14 mouse cellular contexts compared by ENCODE assay signal in the genomic region with DNA sequence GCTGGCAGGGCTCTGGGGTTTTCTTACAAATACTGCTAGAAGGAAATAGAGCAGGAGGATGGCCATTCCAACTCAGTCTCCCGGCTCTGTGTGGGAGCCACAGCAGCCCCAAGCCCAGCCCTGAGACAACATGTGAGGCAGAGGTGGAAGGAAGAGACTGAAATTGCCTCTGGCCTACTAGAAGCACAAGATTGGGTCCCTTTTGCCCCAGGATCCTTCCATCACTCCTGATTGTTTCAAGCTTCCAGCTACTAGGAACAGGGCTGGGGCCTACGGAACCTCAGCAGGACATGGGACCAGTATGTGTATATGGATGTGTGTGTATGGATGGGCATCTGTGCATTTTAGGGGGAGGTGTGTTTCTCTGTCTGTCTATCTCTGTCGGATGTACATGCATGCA.
DNase-seq lines count a peak whose midpoint lies in the region; ATAC-seq and TF ChIP-seq lines count a peak whose summit lies in the region.
"Had no signal": no experiment of that assay in that cellular context is flagged by ENCODE, and none has a peak within 500 bp of the region (broad histone marks: within the 10 kb centered on the region; RNA-seq: fewer than 3 reads in every experiment).

No protein-coding gene starts in this region.

- peak overlapping the region; percentile 95 for H3K27ac ChIP-seq in heart, adult 2 months
- H3K27ac ChIP-seq in kidney, embryonic 14.5 days (ENCODE audit: low read depth, low read length): peak overlapping the region; percentile 96
- peak overlapping the region; percentile 49; the same call in 1 of the 2 replicates for H3K27ac ChIP-seq in embryonic fibroblast, embryonic 13.5 days (ENCODE audit: insufficient read depth, low read length)
- no peak overlapping the region for H3K27ac ChIP-seq in forebrain, embryonic 14.5 days (ENCODE audit: low read depth, low read length)

- TF ChIP-seq POLR2A in heart, adult 2 months (IDR thresholded peaks at IDR 0.05; ENCODE audit: insufficient read depth, low read depth, low read length): no peak
- no peak for TF ChIP-seq POLR2A in embryonic fibroblast, embryonic 13.5 days (IDR thresholded peaks at IDR 0.05; ENCODE audit: low read depth, low read length)

- no peaks in the 10 kb centered on the region for H3K79me2 ChIP-seq in heart, adult 2 months (replicated peaks; ENCODE audit: control insufficient read depth, insufficient read depth, low read length)

- H3K27me3 ChIP-seq in heart, adult 2 months (ENCODE audit: control insufficient read depth, insufficient read depth, low read length): no peaks in the 10 kb centered on the region
- no peaks in the 10 kb centered on the region for H3K27me3 ChIP-seq in kidney, embryonic 14.5 days (ENCODE audit: control insufficient read depth, insufficient read depth, low read length)
- no peaks in the 10 kb centered on the region for H3K27me3 ChIP-seq in forebrain, embryonic 14.5 days (replicated peaks; ENCODE audit: control insufficient read depth, insufficient read depth, low read length)
- H3K27me3 ChIP-seq: liver, embryonic 12.5 days had no signal

- TF ChIP-seq CTCF in heart, adult 2 months (IDR thresholded peaks at IDR 0.05): no peak
- TF ChIP-seq CTCF in embryonic fibroblast, embryonic 13.5 days (IDR thresholded peaks at IDR 0.05; ENCODE audit: borderline replicate concordance, insufficient read depth, low read length): no peak

- no peak for ATAC-seq in kidney, embryonic 14.5 days (ENCODE audit: low FRiP score, low TSS enrichment)
- no peak for ATAC-seq in forebrain, embryonic 14.5 days

- peaks cover 42% of the 10 kb centered on the region for H3K4me1 ChIP-seq in heart, adult 2 months (ENCODE audit: control insufficient read depth, insufficient read depth, low read length)
- H3K4me1 ChIP-seq in kidney, embryonic 14.5 days (ENCODE audit: control insufficient read depth, insufficient read depth, low read length): peaks cover 24% of the 10 kb centered on the region
- peaks cover 53% of the 10 kb centered on the region for H3K4me1 ChIP-seq in embryonic fibroblast, embryonic 13.5 days (ENCODE audit: control insufficient read depth, insufficient read depth, low read length)
- H3K4me1 ChIP-seq in forebrain, embryonic 14.5 days (ENCODE audit: control insufficient read depth, insufficient read depth, low read length): peaks cover 6% of the 10 kb centered on the region

- DNase-seq in heart, adult 2 months: no peak
- DNase-seq in heart, postnatal 36 days: no peak
- no peak for DNase-seq in kidney, postnatal 14 days
- DNase-seq in 3T3-L1 (ENCODE audit: low read depth, low spot score): peak; percentile 22
- DNase-seq in cerebellum, adult 11 months: no peak
- DNase-seq in forebrain, embryonic 14.5 days (ENCODE audit: low spot score): no peak
- DNase-seq: cerebellum, postnatal 14 days; midbrain, embryonic 14.5 days; right cerebral cortex, postnatal 4 days; thymus, postnatal 25 days had no signal

- H3K9me3 ChIP-seq in kidney, embryonic 14.5 days (ENCODE audit: control insufficient read depth, low read length): no peaks in the 10 kb centered on the region
- 0 out of 2 replicates have a peak, but pooled peaks cover 2% of the 10 kb centered on the region for H3K9me3 ChIP-seq in forebrain, embryonic 14.5 days (replicated peaks; ENCODE audit: control insufficient read depth, low read length)
- H3K9me3 ChIP-seq: G1E; liver, embryonic 12.5 days had no signal

- intact Hi-C loops in heart, adult 2 months (cut with DNase I): loop anchor here (2.0 kb wide), 1 partner anchor 27 kb away; no protein-coding TSS in a partner anchor
- intact Hi-C loops in heart, postnatal 36 days (cut with DNase I): loop anchor here (5.0 to 10.0 kb wide), 2 partner anchors 95 to 132 kb away; a partner anchor contains a TSS

- H3K9ac ChIP-seq in heart, adult 2 months (ENCODE audit: low read depth, low read length): no peak overlapping the region
- no peak overlapping the region for H3K9ac ChIP-seq in kidney, embryonic 14.5 days (ENCODE audit: low read depth, low read length)
- H3K9ac ChIP-seq in forebrain, embryonic 14.5 days (ENCODE audit: low read length): no peak overlapping the region
- H3K9ac ChIP-seq: liver, embryonic 12.5 days had no signal

- no peak for TF ChIP-seq EP300 in heart, adult 2 months (IDR thresholded peaks at IDR 0.05; ENCODE audit: insufficient read depth, low read depth, low read length)

- H3K36me3 ChIP-seq in heart, adult 2 months (ENCODE audit: control insufficient read depth, insufficient read depth, low read length): no peaks in the 10 kb centered on the region
- no peaks in the 10 kb centered on the region for H3K36me3 ChIP-seq in kidney, embryonic 14.5 days (ENCODE audit: control insufficient read depth, insufficient read depth, low read length)
- H3K36me3 ChIP-seq in forebrain, embryonic 14.5 days (ENCODE audit: control insufficient read depth, insufficient read depth, low read length): no peaks in the 10 kb centered on the region
- H3K36me3 ChIP-seq: G1E; liver, embryonic 12.5 days had no signal

- 72% methylated on average over 3 of the region's 3 CpGs for WGBS in heart, adult 2 months
- whole genome bisulfite sequencing in kidney, embryonic 14.5 days: 88% methylated on average over 3 of the region's 3 CpGs
- 85% methylated on average over 3 of the region's 3 CpGs for WGBS in forebrain, embryonic 14.5 days

- no peak overlapping the region for H3K4me3 ChIP-seq in heart, adult 2 months
- H3K4me3 ChIP-seq in kidney, embryonic 14.5 days (ENCODE audit: low read length): no peak overlapping the region
- no peak overlapping the region for H3K4me3 ChIP-seq in embryonic fibroblast, embryonic 13.5 days (ENCODE audit: insufficient read depth, low read length)
- H3K4me3 ChIP-seq in forebrain, embryonic 14.5 days (ENCODE audit: low read depth, low read length): no peak overlapping the region
- H3K4me3 ChIP-seq: liver, embryonic 12.5 days had no signal

- no peak overlapping the region for H3K4me2 ChIP-seq in kidney, embryonic 14.5 days (replicated peaks; ENCODE audit: low read depth, low read length)
- H3K4me2 ChIP-seq in forebrain, embryonic 14.5 days (ENCODE audit: low read length): no peak overlapping the region
